Mouse (Mus musculus) gastrocnemius, adult 18-20 months (tissue): ENCODE measurements around the gene Fn3k. TPM values are rescaled to one million over a fixed set of nuclear protein-coding genes. Genes with fewer than 3 reads are reported as not detected.

ENCODE experiments used
- DNase-seq: peaks from one replicate; pipeline ENCODE4 v3.0.0; 2021; ENCODE audit warnings: low spot score
- long read RNA-seq, 2 experiments: library from polyadenylated mRNA; stranded (forward); transcript quantifications; one replicate each; pipeline ENCODE4 v2.0.0; 2021
- total RNA-seq, 2 experiments: library from RNA; stranded (reverse); gene quantifications; 2 replicates each; pipeline ENCODE4 v1.2.3; 2021

The Fn3k gene
- total RNA-seq = 10 to 100 TPM; 18.3 to 24.5 TPM
- long read RNA-seq, experiment 1, transcript Fn3k-201 (6 exons, 1,047 nt) = major isoform, 9 of 9 reads
- long read RNA-seq, experiment 1, partial matches to known transcripts = 0 of 9 reads
- long read RNA-seq, experiment 1, other reads (novel, unspliced or antisense) = 0 of 9 reads
- long read RNA-seq, experiment 2, partial matches to known transcripts = 2 of 7 reads
- long read RNA-seq, experiment 2, other reads (novel, unspliced or antisense) = 1 of 7 reads

GRCm38 (mm10) chr11:121434156-121435155, at the start of gene Fn3k:
Gene Fn3k, plus strand, starts transcription at chr11:121434913.
- DNase-seq = peak; percentile 90

GRCm38 (mm10) chr11:121387750-121388553, 46.8 kb upstream of the Fn3k start, which contains the start of gene Rab40b:
Gene Rab40b, minus strand, starts transcription at chr11:121388251.
- peak; percentile 94 for DNase-seq

GRCm38 (mm10) chr11:121388554-121388945, 46.2 kb upstream of the Fn3k start:
- no peak for DNase-seq

- no peak for DNase-seq
Measured at GRCm38 (mm10) chr11:121390793-121391192, 43.9 kb upstream of the Fn3k start.

GRCm38 (mm10) chr11:121392405-121392804, 42.3 kb upstream of the Fn3k start:
- no peak for DNase-seq

- DNase-seq = no peak
Measured at GRCm38 (mm10) chr11:121407366-121408155, 27.2 kb upstream of the Fn3k start.

- no peak for DNase-seq
Measured at GRCm38 (mm10) chr11:121414762-121415161, 20.0 kb upstream of the Fn3k start.

- no peak for DNase-seq
Measured at GRCm38 (mm10) chr11:121415351-121415750, 19.4 kb upstream of the Fn3k start.

GRCm38 (mm10) chr11:121417971-121418370, 16.7 kb upstream of the Fn3k start:
- no peak for DNase-seq

- DNase-seq = no peak
Measured at GRCm38 (mm10) chr11:121418932-121419331, 15.8 kb upstream of the Fn3k start.

GRCm38 (mm10) chr11:121420379-121420778, 14.3 kb upstream of the Fn3k start:
- no peak for DNase-seq

- peak; percentile 100 for DNase-seq
Measured at GRCm38 (mm10) chr11:121420830-121421552, 13.7 kb upstream of the Fn3k start, which contains the start of gene Fn3krp. Gene Fn3krp, plus strand, starts transcription at chr11:121421401.

- DNase-seq = no peak
Measured at GRCm38 (mm10) chr11:121421553-121422173, 13.1 kb upstream of the Fn3k start.

GRCm38 (mm10) chr11:121433397-121433796, 1.3 kb upstream of the Fn3k start:
- no peak for DNase-seq

GRCm38 (mm10) chr11:121437236-121437635, 2.5 kb downstream of the Fn3k start:
- no peak for DNase-seq

GRCm38 (mm10) chr11:121439686-121440292, 5.1 kb downstream of the Fn3k start:
- no peak for DNase-seq

- no peak for DNase-seq
Measured at GRCm38 (mm10) chr11:121441653-121442052, 6.9 kb downstream of the Fn3k start.

GRCm38 (mm10) chr11:121442076-121442475, 7.4 kb downstream of the Fn3k start:
- DNase-seq = no peak

- DNase-seq = no peak
Measured at GRCm38 (mm10) chr11:121451216-121451726, 16.6 kb downstream of the Fn3k start.
